Mouse (Mus musculus) regulatory T cell (primary cell): ENCODE data around the gene Olfr746.

ENCODE experiments used
- in situ Hi-C: fragments of 300-600 bp; cut with MboI, MseI; formaldehyde crosslinking; loops from one replicate; pipeline ENCODE4 v1.15.1; 2025; ENCODE audit warnings: high pct_unique_total_duplicates

The Olfr746 gene

GRCm38 (mm10) chr14:50646783-50647182 is at the start of gene Olfr746:
Gene Olfr746, plus strand, starts transcription at chr14:50647083.
- in situ Hi-C loops = no loop called here

- in situ Hi-C loops = no loop called here
Measured at GRCm38 (mm10) chr14:50614579-50614978, 32.3 kb upstream of the Olfr746 start, which contains the start of gene Olfr744. Gene Olfr744, plus strand, starts transcription at chr14:50614879.

DNA sequence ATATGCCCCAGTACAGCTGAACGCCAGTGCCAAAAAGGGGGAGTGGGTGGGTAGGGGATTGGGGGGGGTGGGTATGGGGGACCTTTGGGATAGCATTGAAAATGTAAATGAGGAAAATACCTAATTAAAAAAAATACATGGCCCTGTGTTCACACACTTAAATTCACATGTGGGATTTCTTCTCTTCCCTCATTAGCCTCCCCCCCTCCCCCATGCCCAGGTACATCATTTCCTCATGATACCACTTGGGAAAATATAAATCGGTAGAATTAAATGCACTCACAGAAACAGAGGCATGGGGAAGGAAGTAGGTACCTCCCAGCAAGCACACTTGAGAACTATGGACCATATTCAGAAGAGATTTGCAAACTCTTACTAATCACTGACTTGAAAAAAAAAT is 7.8 kb upstream of the Olfr746 start, which contains the start of gene Olfr745:
Gene Olfr745, plus strand, starts transcription at position 301 of the 400 bp plus-strand sequence.
- in situ Hi-C loops = no loop called here

GRCm38 (mm10) chr14:50693106-50693505 is 46.2 kb downstream of the Olfr746 start, which contains the start of gene Olfr747:
Gene Olfr747, minus strand, starts transcription at chr14:50693206.
- in situ Hi-C loops = no loop called here
